Mouse (Mus musculus) mesoderm, embryonic 11.5 days (tissue): Measurements from ENCODE around the gene Chst2.

Experiments used
- DNase-seq: peaks from one replicate; pipeline ENCODE4 v3.0.0-alpha.2; 2012; ENCODE audit warnings: low read depth, low spot score

Chst2 gene

DNA sequence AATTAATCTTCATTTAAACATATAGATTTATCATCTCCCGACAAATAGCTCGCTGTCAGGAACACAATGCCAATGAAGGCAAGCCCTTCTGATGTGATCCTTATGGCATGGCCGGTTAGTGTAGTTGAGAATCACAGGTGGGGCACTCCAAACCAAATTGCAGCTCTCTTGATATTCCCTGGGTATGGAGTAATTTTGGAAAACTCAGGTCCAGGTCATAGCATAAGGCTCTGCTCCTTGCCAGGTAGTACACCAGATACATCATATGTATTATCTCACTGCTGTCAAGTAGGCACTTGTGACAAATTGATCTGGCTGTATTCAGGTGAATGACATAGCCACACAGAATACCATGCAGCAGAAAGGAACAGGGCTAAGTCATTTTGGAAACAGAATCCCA lies 40.6 kb downstream of the Chst2 start:
- no peak for DNase-seq

DNA sequence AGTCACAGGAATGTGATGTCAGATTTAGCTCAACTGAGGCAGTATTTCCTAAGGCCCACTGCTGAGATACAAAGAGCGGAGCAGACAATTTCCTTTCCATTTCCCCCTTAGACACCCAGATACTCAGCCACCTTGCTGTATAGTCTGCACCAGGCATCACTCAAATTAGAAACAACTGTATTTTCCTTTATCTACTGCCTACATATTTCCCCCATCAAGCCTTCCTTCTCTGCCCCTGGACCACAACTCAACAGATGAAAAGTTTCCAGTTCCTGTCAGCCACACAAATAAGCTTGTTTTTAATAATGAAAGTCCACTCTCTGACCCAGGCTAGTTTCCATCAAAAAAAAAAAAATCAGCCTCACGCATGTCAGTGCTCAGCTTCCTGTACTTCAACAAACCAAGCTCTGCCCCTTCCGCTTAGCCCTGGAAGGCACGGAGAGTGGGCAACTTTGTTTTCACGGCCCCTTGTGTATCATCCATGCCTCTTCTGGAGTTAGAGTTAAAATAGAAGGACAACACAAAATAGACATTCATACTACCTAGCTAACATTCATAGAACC lies 52.6 kb downstream of the Chst2 start:
- no peak for DNase-seq

DNA sequence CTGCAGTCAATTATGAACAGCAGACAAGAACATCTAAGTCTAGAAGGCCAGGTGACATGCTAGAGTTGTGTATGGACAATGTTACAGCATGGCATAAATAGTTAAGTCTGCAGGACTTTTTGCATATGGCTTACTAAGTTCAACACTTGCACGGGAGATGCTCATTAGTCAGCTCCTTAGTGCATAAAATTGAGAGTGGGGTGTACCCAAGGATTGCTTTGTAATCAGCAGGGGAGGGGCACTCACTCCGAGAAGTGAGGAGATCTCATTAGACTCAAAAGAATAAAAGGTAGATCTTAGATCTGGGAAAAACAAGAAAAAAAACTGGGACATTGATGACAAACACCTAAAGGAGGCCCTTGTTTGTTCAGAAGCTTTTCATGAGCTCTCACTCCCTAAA lies 54.6 kb downstream of the Chst2 start:
- no peak for DNase-seq

DNA sequence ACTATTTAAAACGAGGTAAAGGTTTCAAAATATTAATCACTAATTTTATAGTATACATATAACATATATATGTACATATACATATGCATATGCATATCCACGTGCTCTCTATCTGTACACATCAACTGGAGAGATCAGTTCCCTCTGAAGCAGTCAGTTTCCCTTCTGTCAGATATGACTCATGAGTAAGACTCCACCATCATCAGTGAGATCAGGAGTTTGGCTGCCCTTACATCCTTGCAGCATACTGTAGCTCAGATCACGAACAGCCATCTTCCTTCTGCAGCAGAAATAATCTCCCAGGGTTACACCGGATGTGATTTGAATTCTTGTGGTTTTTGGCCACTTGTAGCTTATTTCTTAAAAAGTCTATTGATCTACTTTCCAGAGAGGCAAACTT lies 56.0 kb downstream of the Chst2 start:
- no peak for DNase-seq
